Mouse (Mus musculus): ENCODE measurements around the gene Smpd4. TPM values are rescaled to one million over a fixed set of nuclear protein-coding genes. Genes with fewer than 3 reads are reported as not detected.
A peak's percentile ranks its signal among the peaks of the same experiment; 100 is the strongest.

Gene Smpd4
- total RNA-seq, 2 experiments from 2014 or later, result 18.3 to 20.7 TPM

- no peak for DNase-seq (ENCODE audit: low spot score)
- intact Hi-C loops (cut with DNase I), result no loop called here
Measured at GRCm38 (mm10) chr16:17637610-17638009, 18.5 kb downstream of the Smpd4 start.

- DNase-seq (ENCODE audit: low spot score), result no peak
- intact Hi-C loops (cut with DNase I), result no loop called here
Measured at GRCm38 (mm10) chr16:17638036-17638628, 19.0 kb downstream of the Smpd4 start.

- no peak for DNase-seq (ENCODE audit: low spot score)
- intact Hi-C loops (cut with DNase I), result no loop called here
Measured at GRCm38 (mm10) chr16:17639081-17639480, 19.9 kb downstream of the Smpd4 start.

GRCm38 (mm10) chr16:17639951-17640350, 20.8 kb downstream of the Smpd4 start:
- DNase-seq (ENCODE audit: low spot score), result no peak
- intact Hi-C loops (cut with DNase I), result no loop called here

- no peak for DNase-seq (ENCODE audit: low spot score)
- intact Hi-C loops (cut with DNase I), result no loop called here
Measured at GRCm38 (mm10) chr16:17640706-17641105, 21.6 kb downstream of the Smpd4 start.

- intact Hi-C loops (cut with DNase I), result no loop called here
- DNase-seq (ENCODE audit: low spot score), result no peak
Measured at GRCm38 (mm10) chr16:17641301-17641700, 22.1 kb downstream of the Smpd4 start.

GRCm38 (mm10) chr16:17642311-17642710, 23.2 kb downstream of the Smpd4 start:
- intact Hi-C loops (cut with DNase I), result no loop called here
- DNase-seq (ENCODE audit: low spot score), result no peak

- DNase-seq (ENCODE audit: low spot score), result no peak
- intact Hi-C loops (cut with DNase I), result no loop called here
Measured at GRCm38 (mm10) chr16:17643437-17643990, 24.4 kb downstream of the Smpd4 start.

- intact Hi-C loops (cut with DNase I), result loop anchor here (5.0 kb wide), 1 partner anchor 76 kb away; no protein-coding TSS in a partner anchor
- peak; percentile 73 for DNase-seq (ENCODE audit: low spot score)
Measured at GRCm38 (mm10) chr16:17646310-17647114, 27.4 kb downstream of the Smpd4 start, which contains the start of gene Ccdc74a. Ccdc74a (plus strand) TSS chr16:17646470.

GRCm38 (mm10) chr16:17647156-17647555, 28.0 kb downstream of the Smpd4 start:
- intact Hi-C loops (cut with DNase I), result loop anchor here (5.0 kb wide), 1 partner anchor 75 kb away; no protein-coding TSS in a partner anchor
- no peak for DNase-seq (ENCODE audit: low spot score)

GRCm38 (mm10) chr16:17647566-17648340, 28.6 kb downstream of the Smpd4 start:
- intact Hi-C loops (cut with DNase I), result loop anchor here (5.0 kb wide), 1 partner anchor 75 kb away; no protein-coding TSS in a partner anchor
- no peak for DNase-seq (ENCODE audit: low spot score)

- intact Hi-C loops (cut with DNase I), result loop anchor here (5.0 kb wide), 1 partner anchor 72 kb away; no protein-coding TSS in a partner anchor
- DNase-seq (ENCODE audit: low spot score), result no peak
Measured at GRCm38 (mm10) chr16:17649925-17650605, 30.9 kb downstream of the Smpd4 start.

GRCm38 (mm10) chr16:17650711-17651110, 31.6 kb downstream of the Smpd4 start:
- intact Hi-C loops (cut with DNase I), result no loop called here
- no peak for DNase-seq (ENCODE audit: low spot score)

- intact Hi-C loops (cut with DNase I), result no loop called here
- no peak for DNase-seq (ENCODE audit: low spot score)
Measured at GRCm38 (mm10) chr16:17652607-17653006, 33.5 kb downstream of the Smpd4 start.

GRCm38 (mm10) chr16:17653601-17654000, 34.4 kb downstream of the Smpd4 start:
- no peak for DNase-seq (ENCODE audit: low spot score)
- intact Hi-C loops (cut with DNase I), result no loop called here

GRCm38 (mm10) chr16:17654188-17654795, 35.1 kb downstream of the Smpd4 start:
- DNase-seq (ENCODE audit: low spot score), result no peak
- intact Hi-C loops (cut with DNase I), result no loop called here

- intact Hi-C loops (cut with DNase I), result no loop called here
Measured at GRCm38 (mm10) chr16:17656212-17656871, 37.2 kb downstream of the Smpd4 start.

GRCm38 (mm10) chr16:17665568-17665967, 46.4 kb downstream of the Smpd4 start:
- no peak for DNase-seq (ENCODE audit: low spot score)
- intact Hi-C loops (cut with DNase I), result no loop called here

More at GRCm38 (mm10) chr16:17656212-17656871, 37.2 kb downstream of the Smpd4 start:
- DNase-seq (ENCODE audit: low spot score), result no peak

GRCm38 (mm10) chr16:17669886-17670285, 50.7 kb downstream of the Smpd4 start:
- intact Hi-C loops (cut with DNase I), result no loop called here
- DNase-seq (ENCODE audit: low spot score), result no peak

Measured in heart, postnatal 25 days (tissue).